Mouse (Mus musculus) intestine, embryonic 15.5 days (tissue): ENCODE results near the gene Rnf215. TPM values are rescaled to one million over a fixed set of nuclear protein-coding genes. Genes with fewer than 3 reads are reported as not detected.

Experiments used
- ATAC-seq: fragments of 200-750 bp; cut with Nextera tagmentation; 2 replicates; pipeline ENCODE4 v1.8.0; 2017; ENCODE audit warnings: moderate TSS enrichment, moderate library complexity
- H3K27ac ChIP-seq: fragments of 300-500 bp; sonication (generic); 2 replicates; pipeline ENCODE4 v1.5.1; 2015; ENCODE audit warnings: mild to moderate bottlenecking, inconsistent platforms
- H3K27me3 ChIP-seq: fragments of 300-500 bp; sonication (generic); replicated peaks from 2 replicates; pipeline ENCODE4 v1.6.1; 2015; ENCODE audit warnings: inconsistent platforms
- H3K36me3 ChIP-seq: fragments of 300-500 bp; sonication (generic); 2 replicates; pipeline ENCODE4 v1.6.1; 2015; ENCODE audit warnings: inconsistent platforms
- H3K4me1 ChIP-seq: fragments of 300-500 bp; sonication (generic); replicated peaks from 2 replicates; pipeline ENCODE4 v1.6.1; 2015; ENCODE audit warnings: inconsistent platforms
- H3K4me2 ChIP-seq: fragments of 300-500 bp; sonication (generic); replicated peaks from 2 replicates; pipeline ENCODE4 v1.6.1; 2015; ENCODE audit warnings: mild to moderate bottlenecking, inconsistent platforms
- H3K4me3 ChIP-seq: fragments of 300-500 bp; sonication (generic); replicated peaks from 2 replicates; pipeline ENCODE4 v1.5.1; 2015; ENCODE audit warnings: inconsistent platforms
- H3K9ac ChIP-seq: fragments of 300-500 bp; sonication (generic); 2 replicates; pipeline ENCODE4 v1.6.1; 2015; ENCODE audit warnings: inconsistent platforms
- H3K9me3 ChIP-seq: fragments of 300-500 bp; sonication (generic); 2 replicates; pipeline ENCODE4 v1.6.1; 2016; ENCODE audit warnings: inconsistent platforms
- WGBS: fragments of 180-500 bp; shearing (Covaris S2); methylation state at CpG from one replicate; pipeline ENCODE4 v1.1.7; 2015; 5-methylcytosine and 5-hydroxymethylcytosine counted together
- polyA plus RNA-seq: library from polyadenylated mRNA; unstranded; fragments of >200 nt; fragmentation: Nextera tagmentation; extraction: Ambion mirVana; gene quantifications from 2 replicates; pipeline ENCODE4 v1.2.1, GENCODE M21; 2015

Gene Rnf215
- polyA plus RNA-seq: 20.2 and 21.8 TPM in 2 replicates

- H3K9ac ChIP-seq: peak within 1 kb of the TSS; percentile 98
- H3K4me1 ChIP-seq: peaks cover 10% of the 10 kb centered on the region; the same call in 1 of the 2 replicates
- peak within 1 kb of the TSS; percentile 84 for H3K4me2 ChIP-seq
- peaks cover 6% of the 10 kb centered on the region; the same call in 1 of the 2 replicates for H3K36me3 ChIP-seq
- peak within 1 kb of the TSS; percentile 72; the same call in 1 of the 2 replicates for H3K27ac ChIP-seq
- ATAC-seq: peak; percentile 97
- no peaks in the 10 kb centered on the region for H3K27me3 ChIP-seq
- 2% methylated on average over 65 of the region's 66 CpGs for WGBS
- H3K4me3 ChIP-seq: peak within 1 kb of the TSS; percentile 91
- H3K9me3 ChIP-seq: no peaks in the 10 kb centered on the region
Observed at GRCm38 (mm10) chr11:4134986-4135935, at the start of gene Rnf215. Gene Rnf215, plus strand, starts transcription at chr11:4135202.

GRCm38 (mm10) chr11:4086246-4086645 is 48.8 kb upstream of the Rnf215 start:
- Histone ChIP-seq H3K36me3 (peaks cover 6% of the 10 kb centered on the region; the same call in 1 of the 2 replicates), H3K27me3 (no peaks in the 10 kb centered on the region), H3K9me3 (no peaks in the 10 kb centered on the region), H3K4me2 (no peak overlapping the region), H3K27ac (no peak overlapping the region), H3K9ac (no peak overlapping the region), H3K4me3 (no peak overlapping the region), H3K4me1 (no peaks in the 10 kb centered on the region)
- WGBS: 75% methylated on average over 1 of the region's 1 CpGs
- no peak for ATAC-seq

- no peak overlapping the region for H3K4me2 ChIP-seq
- H3K27ac ChIP-seq: no peak overlapping the region
- H3K9me3 ChIP-seq: no peaks in the 10 kb centered on the region
- peaks cover 16% of the 10 kb centered on the region for H3K36me3 ChIP-seq
- no peak overlapping the region for H3K9ac ChIP-seq
- WGBS: 62% methylated on average over 2 of the region's 2 CpGs
- H3K4me3 ChIP-seq: no peak overlapping the region
- ATAC-seq: no peak
- no peaks in the 10 kb centered on the region for H3K4me1 ChIP-seq
- H3K27me3 ChIP-seq: no peaks in the 10 kb centered on the region
Observed at GRCm38 (mm10) chr11:4087267-4087666, 47.7 kb upstream of the Rnf215 start.

- ATAC-seq: peak; percentile 6; the same call in 1 of the 2 replicates
- Histone ChIP-seq H3K4me1 (peaks cover 19% of the 10 kb centered on the region), H3K9ac (no peak overlapping the region), H3K4me3 (peak overlapping the region; percentile 53; the same call in 1 of the 2 replicates), H3K27ac (peak overlapping the region; percentile 84), H3K27me3 (no peaks in the 10 kb centered on the region), H3K36me3 (peaks cover 18% of the 10 kb centered on the region), H3K4me2 (peak overlapping the region; percentile 75), H3K9me3 (no peaks in the 10 kb centered on the region)
- 68% methylated on average over 18 of the region's 18 CpGs for WGBS
Observed at GRCm38 (mm10) chr11:4093459-4094377, 41.3 kb upstream of the Rnf215 start.

GRCm38 (mm10) chr11:4094378-4095170 is 40.4 kb upstream of the Rnf215 start:
- Histone ChIP-seq H3K4me3 (peak overlapping the region; percentile 53), H3K27ac (peak overlapping the region; percentile 84), H3K36me3 (peaks cover 18% of the 10 kb centered on the region), H3K27me3 (no peaks in the 10 kb centered on the region), H3K4me1 (peaks cover 19% of the 10 kb centered on the region), H3K9me3 (no peaks in the 10 kb centered on the region), H3K9ac (peak overlapping the region; percentile 58), H3K4me2 (peak overlapping the region; percentile 75)
- peak; percentile 16 for ATAC-seq
- 9% methylated on average over 24 of the region's 24 CpGs for WGBS

- H3K36me3 ChIP-seq: peaks cover 18% of the 10 kb centered on the region
- peak within 1 kb of the TSS; percentile 75 for H3K4me2 ChIP-seq
- H3K4me1 ChIP-seq: peaks cover 19% of the 10 kb centered on the region
- peak within 1 kb of the TSS; percentile 84 for H3K27ac ChIP-seq
- ATAC-seq: peak; percentile 9; the same call in 1 of the 2 replicates
- 8% methylated on average over 29 of the region's 34 CpGs for WGBS
- H3K4me3 ChIP-seq: peak within 1 kb of the TSS; percentile 53
- H3K9me3 ChIP-seq: no peaks in the 10 kb centered on the region
- H3K27me3 ChIP-seq: no peaks in the 10 kb centered on the region; the same call in 1 of the 2 replicates
- H3K9ac ChIP-seq: peak within 1 kb of the TSS; percentile 58
Observed at GRCm38 (mm10) chr11:4095171-4096053, 39.6 kb upstream of the Rnf215 start, which contains the start of gene Mtfp1. Gene Mtfp1, minus strand, starts transcription at chr11:4095445.

GRCm38 (mm10) chr11:4096054-4096984 is 38.7 kb upstream of the Rnf215 start:
- Histone ChIP-seq H3K9me3 (no peaks in the 10 kb centered on the region), H3K4me3 (peak overlapping the region; percentile 53), H3K27ac (peak overlapping the region; percentile 86), H3K36me3 (peaks cover 11% of the 10 kb centered on the region), H3K27me3 (no peaks in the 10 kb centered on the region; the same call in 1 of the 2 replicates), H3K4me2 (peak overlapping the region; percentile 75), H3K9ac (peak overlapping the region; percentile 57), H3K4me1 (peaks cover 19% of the 10 kb centered on the region)
- WGBS: 3% methylated on average over 45 of the region's 45 CpGs
- peak; percentile 96 for ATAC-seq

GRCm38 (mm10) chr11:4097091-4097621 is 37.8 kb upstream of the Rnf215 start:
- 30% methylated on average over 10 of the region's 10 CpGs for WGBS
- Histone ChIP-seq H3K4me1 (peaks cover 19% of the 10 kb centered on the region), H3K27ac (peak overlapping the region; percentile 86), H3K36me3 (peaks cover 3% of the 10 kb centered on the region), H3K9me3 (no peaks in the 10 kb centered on the region), H3K9ac (peak overlapping the region; percentile 57), H3K4me2 (peak overlapping the region; percentile 75), H3K27me3 (no peaks in the 10 kb centered on the region; the same call in 1 of the 2 replicates), H3K4me3 (peak overlapping the region; percentile 53)
- peak; percentile 23 for ATAC-seq

- H3K9me3 ChIP-seq: no peaks in the 10 kb centered on the region
- H3K27ac ChIP-seq: no peak overlapping the region
- no peak overlapping the region for H3K4me3 ChIP-seq
- H3K4me1 ChIP-seq: peaks cover 19% of the 10 kb centered on the region
- no peaks in the 10 kb centered on the region; the same call in 1 of the 2 replicates for H3K27me3 ChIP-seq
- no peak for ATAC-seq
- WGBS: 69% methylated on average over 8 of the region's 8 CpGs
- no peaks in the 10 kb centered on the region for H3K36me3 ChIP-seq
- H3K4me2 ChIP-seq: no peak overlapping the region
- H3K9ac ChIP-seq: no peak overlapping the region
Observed at GRCm38 (mm10) chr11:4098120-4098519, 36.9 kb upstream of the Rnf215 start.
